Mouse (Mus musculus): ENCODE measurements at regions not wholly inside any gene's neighbourhood (a gene's known extent, or its start where the extent isn't known, plus 50 kb on each side); places are given as distances from the start of the nearest gene placed in this dataset.
"Not testable (repeated sequence)": the region's sequence is repeated elsewhere in the genome, so short reads cannot be mapped to it uniquely, and the experiment has no call there.

- DNase-seq: no peak
Observed at GRCm38 (mm10) chr1:108132006-108132405, 542.2 kb downstream of the Serpinb8 start.

- DNase-seq: not testable (repeated sequence)
Observed at GRCm38 (mm10) chr1:108135346-108135745, 545.5 kb downstream of the Serpinb8 start.

GRCm38 (mm10) chr1:108144114-108144513 is 554.3 kb downstream of the Serpinb8 start:
- no peak for DNase-seq

- DNase-seq: no peak
Observed at GRCm38 (mm10) chr1:108181350-108182167, 591.8 kb downstream of the Serpinb8 start.

GRCm38 (mm10) chr1:108182168-108182539 is 592.3 kb downstream of the Serpinb8 start:
- DNase-seq: no peak

- no peak for DNase-seq
Observed at GRCm38 (mm10) chr1:108224047-108224446, 634.2 kb downstream of the Serpinb8 start.

- DNase-seq: no peak
Observed at GRCm38 (mm10) chr1:108240152-108240551, 650.3 kb downstream of the Serpinb8 start.

- no peak for DNase-seq
Observed at GRCm38 (mm10) chr1:108255147-108255546, 665.3 kb downstream of the Serpinb8 start.

- DNase-seq: no peak
Observed at GRCm38 (mm10) chr1:108259355-108259754, 669.5 kb downstream of the Serpinb8 start.

- DNase-seq: no peak
Observed at GRCm38 (mm10) chr1:108282099-108282498, 692.3 kb downstream of the Serpinb8 start.

GRCm38 (mm10) chr1:108286571-108286970 is 696.8 kb downstream of the Serpinb8 start:
- DNase-seq: no peak
